Mouse (Mus musculus) thymus, postnatal 14 days (tissue): ENCODE measurements at regions not wholly inside any gene's neighbourhood (a gene's known extent, or its start where the extent isn't known, plus 50 kb on each side); places are given as distances from the start of the nearest gene placed in this dataset.
A peak's percentile ranks its signal among the peaks of the same experiment; 100 is the strongest.

Experiments
- DNase-seq: peaks from one replicate; pipeline ENCODE4 v3.0.0; 2021

- DNase-seq, result no peak
These were observed 155.7 kb upstream of the Cxcl12 start for GRCm38 (mm10) chr6:117012621-117013020.

DNA sequence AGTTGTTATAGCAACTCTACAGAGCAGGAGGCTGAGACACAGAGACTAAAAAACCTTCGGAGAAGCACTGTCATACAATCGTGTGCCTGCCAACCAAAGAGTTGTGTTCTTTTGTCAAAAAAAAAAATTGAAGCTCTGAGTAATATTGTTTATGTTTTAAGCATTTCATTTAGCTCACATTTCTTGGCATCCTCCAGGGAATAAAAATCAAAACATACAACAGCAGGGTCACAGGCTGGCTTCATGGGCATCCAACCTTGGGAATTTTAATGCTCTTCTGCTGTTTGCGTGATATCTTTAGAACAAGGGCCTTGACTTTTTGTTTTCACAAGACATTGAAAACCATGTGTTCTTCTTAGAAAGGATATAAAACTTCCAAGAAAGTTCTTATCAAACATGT lies 152.9 kb upstream of the Cxcl12 start:
- DNase-seq, result no peak

GRCm38 (mm10) chr6:117021851-117022250 lies 146.5 kb upstream of the Cxcl12 start:
- no peak for DNase-seq

GRCm38 (mm10) chr6:117032042-117032746 lies 136.1 kb upstream of the Cxcl12 start:
- no peak for DNase-seq

- no peak for DNase-seq
These were observed 124.6 kb upstream of the Cxcl12 start for GRCm38 (mm10) chr6:117043744-117044143.

DNA sequence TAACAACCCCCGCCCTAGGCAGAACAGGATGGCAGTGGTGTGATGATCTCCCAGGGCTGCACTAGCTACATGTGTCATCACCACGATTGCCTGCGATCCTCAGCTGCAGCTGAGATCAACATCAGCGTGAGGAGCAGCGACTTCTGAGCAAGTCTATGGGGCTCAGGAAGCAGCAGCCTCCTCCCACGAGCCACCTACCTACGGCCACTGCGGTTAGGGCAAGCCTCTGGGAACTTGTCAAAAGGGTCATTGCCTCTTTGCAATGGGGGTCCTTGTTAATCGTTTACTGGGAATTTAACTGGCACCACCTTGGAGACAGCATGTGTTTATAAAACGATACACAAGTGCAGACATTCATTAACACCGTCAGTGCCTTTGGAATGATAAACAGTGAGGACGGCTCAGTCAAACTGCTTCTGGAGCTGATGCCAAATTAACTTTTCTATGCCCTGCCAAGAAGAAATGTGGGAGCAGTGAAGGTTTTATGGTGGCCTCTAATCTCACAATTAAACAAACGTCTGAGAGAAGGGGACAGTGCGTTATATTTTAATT lies 118.8 kb upstream of the Cxcl12 start:
- no peak for DNase-seq

GRCm38 (mm10) chr6:117060688-117061087 lies 107.6 kb upstream of the Cxcl12 start:
- no peak for DNase-seq

DNA sequence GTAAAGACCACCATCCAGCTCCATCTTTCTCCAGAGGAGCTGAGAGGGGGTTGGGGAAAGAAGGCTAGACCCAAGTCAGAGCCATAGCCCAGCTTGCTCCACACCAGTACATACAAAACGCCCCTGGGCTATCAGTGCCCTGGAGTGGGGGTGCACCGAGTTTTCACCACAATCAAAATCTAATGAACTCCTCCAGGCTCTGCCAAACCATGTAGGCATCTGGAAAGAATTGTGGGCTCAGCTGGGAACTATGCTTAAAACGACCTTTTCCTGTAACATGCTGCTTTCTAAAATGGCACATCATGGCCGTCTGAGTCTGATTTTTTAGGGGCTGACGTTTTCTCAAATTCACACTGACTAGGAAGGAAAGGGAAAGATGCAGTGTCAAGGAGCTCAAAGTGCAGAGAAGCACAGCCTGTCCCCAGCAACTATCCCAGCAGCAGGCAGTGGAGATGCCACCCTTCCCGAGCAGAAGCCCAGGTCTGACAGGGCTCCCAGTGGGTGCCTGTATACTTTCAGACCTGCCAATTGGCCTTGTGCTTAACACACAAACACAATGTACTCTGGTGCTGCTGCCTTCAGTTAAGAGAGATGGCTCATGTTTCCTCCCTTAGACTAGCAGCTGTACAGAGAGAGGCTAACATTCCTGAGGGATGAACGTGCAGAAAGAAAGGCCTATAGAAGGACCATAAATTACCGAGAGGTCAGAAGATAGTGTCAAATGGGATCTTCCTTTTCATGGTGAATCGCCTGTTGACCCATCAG lies 100.6 kb upstream of the Cxcl12 start:
- no peak for DNase-seq

- DNase-seq, result no peak
These were observed 97.0 kb upstream of the Cxcl12 start for GRCm38 (mm10) chr6:117071311-117071710.

GRCm38 (mm10) chr6:117071857-117072256 lies 96.5 kb upstream of the Cxcl12 start:
- no peak for DNase-seq

DNA sequence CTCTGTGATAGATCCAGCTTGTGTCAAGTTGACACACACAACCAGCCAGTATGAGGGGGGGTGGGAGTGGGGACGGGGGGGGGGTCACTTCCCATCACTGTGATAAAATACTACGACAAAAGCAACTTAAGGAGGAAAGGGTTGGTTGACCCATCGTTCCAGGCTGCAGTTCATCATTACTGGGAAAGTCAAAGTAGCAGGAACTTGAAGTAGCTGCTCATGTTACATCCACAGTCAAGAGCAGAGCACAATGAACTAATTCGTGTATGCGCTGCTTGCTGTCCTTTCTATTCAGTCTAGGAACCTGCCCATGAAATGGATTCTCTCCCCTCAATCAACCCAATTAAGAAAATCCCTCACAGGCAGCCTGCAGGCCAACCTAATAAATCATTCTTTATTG lies 88.8 kb upstream of the Cxcl12 start:
- DNase-seq, result no peak

DNA sequence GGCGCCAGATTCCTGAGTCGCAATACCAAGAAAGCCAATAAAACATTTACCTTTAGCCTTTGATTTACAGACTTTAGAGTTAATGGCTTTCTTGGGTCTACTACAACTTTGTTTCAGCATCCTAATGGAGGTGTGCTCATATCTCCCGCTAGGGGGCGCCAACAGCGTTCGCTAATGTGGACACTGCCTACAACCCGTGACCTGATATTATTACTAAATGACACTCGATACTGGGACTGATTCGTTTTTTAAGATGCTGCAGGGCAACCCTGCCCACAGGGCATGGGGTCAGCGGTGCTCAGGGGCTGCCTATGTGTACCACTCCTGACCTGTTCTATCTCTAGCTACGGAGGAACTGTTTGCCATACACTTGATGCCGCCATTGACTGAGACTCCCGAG lies 87.4 kb upstream of the Cxcl12 start:
- DNase-seq, result peak; percentile 4

DNA sequence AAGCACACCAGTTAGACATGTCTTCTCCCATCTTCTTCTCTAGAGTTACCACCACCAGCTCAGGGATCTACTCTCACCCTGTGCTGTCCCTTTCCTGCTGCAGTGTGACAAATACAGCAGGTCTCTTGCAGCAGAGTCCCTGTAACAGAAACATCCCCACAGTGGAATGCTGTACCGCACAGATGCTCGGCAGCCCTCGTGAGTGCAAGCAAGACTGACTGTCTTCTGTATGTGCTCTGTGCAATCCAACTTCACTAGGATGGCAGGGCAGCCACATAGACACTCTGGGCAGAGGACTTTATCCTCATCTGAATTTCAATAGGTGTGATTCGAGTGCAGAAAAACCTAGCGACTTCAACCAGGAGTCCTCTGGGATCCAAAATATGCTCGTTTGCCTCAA lies 84.1 kb upstream of the Cxcl12 start:
- no peak for DNase-seq

GRCm38 (mm10) chr6:117084833-117085500 lies 83.4 kb upstream of the Cxcl12 start:
- DNase-seq, result no peak

- DNase-seq, result no peak
These were observed 73.6 kb upstream of the Cxcl12 start for GRCm38 (mm10) chr6:117094742-117095141.

- no peak for DNase-seq
These were observed 68.5 kb upstream of the Cxcl12 start for GRCm38 (mm10) chr6:117099871-117100270.

DNA sequence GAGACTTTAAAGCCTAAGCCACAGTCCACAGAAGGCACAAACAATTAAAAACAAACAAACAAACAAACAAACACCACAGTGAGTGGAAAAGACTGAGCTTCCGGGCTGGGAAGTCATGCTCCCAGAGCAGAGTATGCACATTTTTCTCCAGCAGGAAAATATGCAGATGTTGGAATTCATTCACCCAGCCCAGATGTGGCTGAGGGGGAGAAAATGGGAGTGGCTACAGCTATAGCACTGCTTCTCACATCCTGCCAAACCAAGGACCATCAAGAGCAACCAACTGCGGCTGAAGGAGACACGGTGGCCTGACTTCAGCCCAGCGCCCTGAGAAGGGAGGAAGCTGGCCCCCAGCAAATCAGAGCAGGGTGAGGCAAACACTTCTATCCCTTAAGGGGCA lies 65.6 kb upstream of the Cxcl12 start:
- no peak for DNase-seq

DNA sequence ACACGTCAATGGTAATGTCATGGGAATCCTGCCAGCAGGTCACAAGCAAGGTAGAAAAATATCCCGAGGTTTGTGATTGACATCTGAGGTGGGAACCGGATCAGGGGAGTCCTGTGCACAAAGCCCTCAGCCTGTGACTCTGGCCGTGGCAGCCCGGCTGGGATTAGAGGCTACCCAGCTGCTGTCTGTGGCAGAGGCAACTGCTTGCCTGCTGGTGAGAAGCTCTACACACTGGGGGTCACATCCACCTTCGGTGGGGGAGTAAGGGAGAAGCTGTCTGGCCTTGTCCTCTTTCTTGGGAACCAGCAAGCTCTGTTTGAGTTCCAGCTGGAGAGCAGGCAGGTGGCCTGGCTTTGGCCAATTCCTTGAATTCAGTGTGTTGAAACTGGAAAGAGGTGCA lies 64.3 kb upstream of the Cxcl12 start:
- no peak for DNase-seq

GRCm38 (mm10) chr6:117104463-117104862 lies 63.9 kb upstream of the Cxcl12 start:
- DNase-seq, result no peak

DNA sequence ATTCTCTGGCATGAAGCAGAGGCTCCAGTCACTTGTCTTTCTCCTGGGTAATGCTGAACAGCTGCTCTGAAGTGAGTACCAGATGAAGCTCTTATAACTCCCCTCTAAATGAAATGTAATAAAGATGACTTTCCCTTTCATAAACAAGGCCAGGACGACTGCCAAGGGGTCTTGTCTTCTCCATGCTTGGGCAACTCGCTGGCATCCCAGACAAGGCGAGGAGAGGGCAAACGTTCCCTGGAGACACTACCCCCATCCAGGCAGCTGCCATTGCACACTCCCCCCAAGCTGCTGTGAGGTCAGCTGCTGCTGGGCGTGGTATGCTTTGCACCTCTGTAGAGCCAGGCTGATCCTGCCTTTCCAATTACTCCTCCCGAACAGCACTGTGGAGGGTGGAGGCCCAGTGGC lies 63.1 kb upstream of the Cxcl12 start:
- DNase-seq, result no peak

GRCm38 (mm10) chr6:117110291-117110690 lies 58.0 kb upstream of the Cxcl12 start:
- no peak for DNase-seq

DNA sequence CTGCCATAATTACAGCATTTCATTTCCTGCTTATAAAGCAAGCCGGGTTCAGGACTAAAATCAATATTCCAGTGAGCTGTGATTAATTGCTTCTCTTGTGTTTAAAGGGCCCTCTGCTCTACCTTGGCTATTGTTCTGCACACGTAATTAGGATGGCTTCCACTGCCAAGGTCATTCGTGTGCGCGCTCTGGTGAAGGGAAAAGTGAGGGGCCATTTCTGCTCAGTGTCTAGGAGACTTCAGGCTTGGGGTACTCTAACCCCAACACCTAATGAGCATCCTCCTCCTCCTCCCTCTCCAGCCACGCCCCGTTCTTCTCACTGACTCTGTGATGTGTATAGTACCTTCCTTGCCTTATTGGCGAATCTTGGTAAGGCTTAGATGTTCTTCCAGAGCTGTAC lies 53.5 kb upstream of the Cxcl12 start:
- no peak for DNase-seq

DNA sequence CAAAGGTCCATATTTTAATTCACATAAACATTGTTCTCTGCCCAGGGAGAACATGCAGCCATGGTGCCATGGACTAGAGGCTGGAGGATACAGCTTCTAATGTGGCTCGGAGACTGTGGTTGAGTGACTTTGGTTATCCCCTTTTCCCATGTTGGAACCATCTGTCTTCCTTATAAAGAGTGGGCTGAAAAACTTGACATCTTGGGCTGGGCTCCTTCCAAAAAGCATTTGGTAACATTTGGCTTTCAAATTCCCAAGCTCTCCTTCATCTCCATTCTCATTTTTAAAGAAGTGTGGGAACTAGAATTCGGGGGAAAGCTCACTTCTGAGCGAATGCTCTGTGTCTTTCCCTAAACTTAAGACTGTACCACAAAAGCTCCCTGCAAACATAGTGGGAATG lies 50.3 kb upstream of the Cxcl12 start:
- DNase-seq, result no peak
